Mouse (Mus musculus) inflammation-experienced regulatory T-cells, adult 6 months (primary cell): Measurements from ENCODE around the gene Prss16. TPM values are rescaled to one million over a fixed set of nuclear protein-coding genes. Genes with fewer than 3 reads are reported as not detected.
A peak's percentile ranks its signal among the peaks of the same experiment; 100 is the strongest.

Source experiments
- ATAC-seq: one replicate; pipeline ENCODE4 v1.8.0; 2017
- polyA plus RNA-seq, 3 experiments: library from polyadenylated mRNA; unstranded; fragments of 100-300 nt; shearing (Covaris generic); gene quantifications; one replicate each; pipeline ENCODE4 v1.2.1; 2017

Gene Prss16
- polyA plus RNA-seq, 3 experiments from 2014 or later = 0.24 to 1.2 TPM; not detected in 1

- no peak for ATAC-seq
Observed at GRCm38 (mm10) chr13:22036149-22036956, 26.8 kb upstream of the Prss16 start.

- ATAC-seq = peak; percentile 100
Observed at GRCm38 (mm10) chr13:22035267-22036148, 26.0 kb upstream of the Prss16 start, which contains the start of the genes Hist1h2ah and Hist1h2bk. Gene Hist1h2ah, minus strand, starts transcription at chr13:22035568. Gene Hist1h2bk, plus strand, starts transcription at chr13:22035870.

- no peak for ATAC-seq
Observed at GRCm38 (mm10) chr13:22034443-22035266, 25.1 kb upstream of the Prss16 start.

GRCm38 (mm10) chr13:22033741-22034442 is 24.4 kb upstream of the Prss16 start:
- ATAC-seq = no peak

- ATAC-seq = no peak
Observed at GRCm38 (mm10) chr13:22030493-22030892, 21.0 kb upstream of the Prss16 start.

- ATAC-seq = no peak
Observed at GRCm38 (mm10) chr13:22029928-22030327, 20.4 kb upstream of the Prss16 start.

GRCm38 (mm10) chr13:22028673-22029460 is 19.3 kb upstream of the Prss16 start:
- peak; percentile 78 for ATAC-seq

GRCm38 (mm10) chr13:22026058-22027031 is 16.8 kb upstream of the Prss16 start:
- ATAC-seq = peak; percentile 61

GRCm38 (mm10) chr13:22022241-22022640 is 12.7 kb upstream of the Prss16 start:
- ATAC-seq = peak; percentile 35

GRCm38 (mm10) chr13:22021581-22021980 is 12.0 kb upstream of the Prss16 start:
- no peak for ATAC-seq

GRCm38 (mm10) chr13:22020901-22021339 is 11.4 kb upstream of the Prss16 start:
- peak; percentile 27 for ATAC-seq

GRCm38 (mm10) chr13:22019934-22020835 is 10.6 kb upstream of the Prss16 start:
- peak; percentile 47 for ATAC-seq

- peak; percentile 86 for ATAC-seq
Observed at GRCm38 (mm10) chr13:22015479-22016450, 6.2 kb upstream of the Prss16 start.

- ATAC-seq = no peak
Observed at GRCm38 (mm10) chr13:22014411-22014845, 4.9 kb upstream of the Prss16 start.

- ATAC-seq = no peak
Observed at GRCm38 (mm10) chr13:22013716-22014115, 4.2 kb upstream of the Prss16 start.

- ATAC-seq = no peak
Observed at GRCm38 (mm10) chr13:22008707-22009106, 835 bp downstream of the Prss16 start.

GRCm38 (mm10) chr13:22007872-22008271 is 1.7 kb downstream of the Prss16 start:
- no peak for ATAC-seq
